Mouse (Mus musculus): ENCODE measurements at regions not wholly inside any gene's neighbourhood (a gene's known extent, or its start where the extent isn't known, plus 50 kb on each side); places are given as distances from the start of the nearest gene placed in this dataset.

GRCm38 (mm10) chr7:123059718-123060337, 63.9 kb upstream of the Tnrc6a start:
- Histone ChIP-seq H3K27ac (no peak overlapping the region), H3K4me2 (no peak overlapping the region), H3K27me3 (no peaks in the 10 kb centered on the region), H3K36me3 (no peaks in the 10 kb centered on the region), H3K9me3 (replicated peaks) (no peaks in the 10 kb centered on the region), H3K9ac (no peak overlapping the region), H3K4me1 (replicated peaks) (no peaks in the 10 kb centered on the region), H3K4me3 (no peak overlapping the region)
- WGBS = 81% methylated on average over 9 of the region's 9 CpGs
- no peak for ATAC-seq (replicated peaks; ENCODE audit: insufficient number of reproducible peaks, insufficient read depth, low FRiP score, low read depth)

- Histone ChIP-seq H3K4me3 (no peak overlapping the region), H3K27ac (no peak overlapping the region), H3K9me3 (replicated peaks) (no peaks in the 10 kb centered on the region), H3K9ac (no peak overlapping the region), H3K36me3 (no peaks in the 10 kb centered on the region), H3K4me2 (no peak overlapping the region), H3K27me3 (no peaks in the 10 kb centered on the region), H3K4me1 (replicated peaks) (no peaks in the 10 kb centered on the region)
- WGBS = 63% methylated on average over 13 of the region's 13 CpGs
- no peak for ATAC-seq (replicated peaks; ENCODE audit: insufficient number of reproducible peaks, insufficient read depth, low FRiP score, low read depth)
Observed at GRCm38 (mm10) chr7:123063264-123064011, 60.2 kb upstream of the Tnrc6a start.

GRCm38 (mm10) chr7:123065951-123066351, 57.7 kb upstream of the Tnrc6a start:
- Histone ChIP-seq H3K27me3 (no peaks in the 10 kb centered on the region), H3K27ac (no peak overlapping the region), H3K9me3 (replicated peaks) (no peaks in the 10 kb centered on the region), H3K4me1 (replicated peaks) (peaks cover 10% of the 10 kb centered on the region), H3K9ac (no peak overlapping the region), H3K36me3 (no peaks in the 10 kb centered on the region), H3K4me2 (no peak overlapping the region), H3K4me3 (no peak overlapping the region)
- no peak for ATAC-seq (replicated peaks; ENCODE audit: insufficient number of reproducible peaks, insufficient read depth, low FRiP score, low read depth)
- 74% methylated on average over 13 of the region's 13 CpGs for WGBS

- no peak overlapping the region for H3K4me3 ChIP-seq
Observed at GRCm38 (mm10) chr7:123067396-123067795, 56.3 kb upstream of the Tnrc6a start.

GRCm38 (mm10) chr7:123068241-123068640, 55.4 kb upstream of the Tnrc6a start:
- no peak overlapping the region for H3K9ac ChIP-seq
- no peaks in the 10 kb centered on the region for H3K36me3 ChIP-seq
- H3K9me3 ChIP-seq (replicated peaks) = no peaks in the 10 kb centered on the region
- peaks cover 10% of the 10 kb centered on the region for H3K4me1 ChIP-seq (replicated peaks)
- WGBS = 69% methylated on average over 1 of the region's 1 CpGs
- ATAC-seq (replicated peaks; ENCODE audit: insufficient number of reproducible peaks, insufficient read depth, low FRiP score, low read depth) = no peak
- no peak overlapping the region for H3K4me2 ChIP-seq
- no peaks in the 10 kb centered on the region for H3K27me3 ChIP-seq
- no peak overlapping the region for H3K4me3 ChIP-seq
- H3K27ac ChIP-seq = no peak overlapping the region

More at GRCm38 (mm10) chr7:123067396-123067795, 56.3 kb upstream of the Tnrc6a start:
- Histone ChIP-seq H3K36me3 (no peaks in the 10 kb centered on the region), H3K27ac (no peak overlapping the region), H3K9me3 (replicated peaks) (no peaks in the 10 kb centered on the region), H3K27me3 (no peaks in the 10 kb centered on the region), H3K9ac (no peak overlapping the region), H3K4me2 (no peak overlapping the region), H3K4me1 (replicated peaks) (peaks cover 10% of the 10 kb centered on the region)
- no peak for ATAC-seq (replicated peaks; ENCODE audit: insufficient number of reproducible peaks, insufficient read depth, low FRiP score, low read depth)
- 95% methylated on average over 1 of the region's 1 CpGs for WGBS

- Histone ChIP-seq H3K9me3 (replicated peaks) (no peaks in the 10 kb centered on the region), H3K27ac (peak overlapping the region; percentile 62; the same call in 1 of the 2 replicates), H3K4me1 (replicated peaks) (peaks cover 10% of the 10 kb centered on the region), H3K36me3 (no peaks in the 10 kb centered on the region), H3K4me3 (no peak overlapping the region), H3K27me3 (no peaks in the 10 kb centered on the region), H3K4me2 (no peak overlapping the region), H3K9ac (no peak overlapping the region)
- WGBS = 37% methylated on average over 9 of the region's 9 CpGs
- no peak for ATAC-seq (replicated peaks; ENCODE audit: insufficient number of reproducible peaks, insufficient read depth, low FRiP score, low read depth)
Observed at GRCm38 (mm10) chr7:123068715-123069273, 54.9 kb upstream of the Tnrc6a start.

GRCm38 (mm10) chr7:123069280-123069679, 54.4 kb upstream of the Tnrc6a start:
- no peaks in the 10 kb centered on the region for H3K9me3 ChIP-seq (replicated peaks)
- H3K4me3 ChIP-seq = no peak overlapping the region
- 28% methylated on average over 4 of the region's 4 CpGs for WGBS
- H3K27ac ChIP-seq = peak overlapping the region; percentile 62
- no peaks in the 10 kb centered on the region for H3K27me3 ChIP-seq
- no peak overlapping the region for H3K9ac ChIP-seq
- ATAC-seq (replicated peaks; ENCODE audit: insufficient number of reproducible peaks, insufficient read depth, low FRiP score, low read depth) = 0 out of 2 replicates have a peak, but pooled peaks have one; percentile 43
- H3K4me2 ChIP-seq = no peak overlapping the region
- H3K36me3 ChIP-seq = no peaks in the 10 kb centered on the region
- H3K4me1 ChIP-seq (replicated peaks) = peaks cover 10% of the 10 kb centered on the region

- H3K4me3 ChIP-seq = no peak overlapping the region
- no peaks in the 10 kb centered on the region for H3K9me3 ChIP-seq (replicated peaks)
- no peak overlapping the region for H3K9ac ChIP-seq
- no peak overlapping the region for H3K27ac ChIP-seq
- H3K4me1 ChIP-seq (replicated peaks) = peaks cover 10% of the 10 kb centered on the region
- 58% methylated on average over 4 of the region's 4 CpGs for WGBS
- H3K36me3 ChIP-seq = no peaks in the 10 kb centered on the region
- H3K4me2 ChIP-seq = no peak overlapping the region
- no peaks in the 10 kb centered on the region for H3K27me3 ChIP-seq
- ATAC-seq (replicated peaks; ENCODE audit: insufficient number of reproducible peaks, insufficient read depth, low FRiP score, low read depth) = no peak
Observed at GRCm38 (mm10) chr7:123070861-123071260, 52.8 kb upstream of the Tnrc6a start.
